Mouse (Mus musculus): Measurements from ENCODE around the gene Tmem121.

The Tmem121 gene

DNA sequence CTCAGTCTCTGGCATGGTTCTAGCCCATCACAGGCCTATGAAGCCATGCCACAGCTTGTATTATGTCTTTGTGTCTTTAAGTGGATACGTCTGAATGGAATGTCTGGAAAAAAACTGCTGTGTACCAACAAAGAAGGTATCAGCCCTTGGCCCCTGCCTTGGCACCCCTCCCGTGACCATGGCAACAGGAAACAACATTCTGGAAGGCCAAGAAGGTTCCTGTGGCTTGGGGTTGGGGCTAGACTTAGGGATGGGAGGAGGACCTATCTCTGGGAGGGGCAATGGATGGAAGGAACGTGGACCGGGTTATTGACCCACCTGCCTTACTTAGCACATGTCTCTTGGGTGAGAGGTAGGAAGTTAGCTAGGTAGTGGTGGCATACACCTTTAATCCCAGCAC is 36.4 kb upstream of the Tmem121 start:
- DNase-seq (ENCODE audit: low spot score in 2 of 2) = no peak

- no peak for DNase-seq (ENCODE audit: low spot score in 2 of 2)
Observed at GRCm38 (mm10) chr12:113149896-113150295, 35.8 kb upstream of the Tmem121 start.

GRCm38 (mm10) chr12:113150591-113150990 is 35.1 kb upstream of the Tmem121 start:
- DNase-seq (ENCODE audit: low spot score in 2 of 2) = no peak

DNA sequence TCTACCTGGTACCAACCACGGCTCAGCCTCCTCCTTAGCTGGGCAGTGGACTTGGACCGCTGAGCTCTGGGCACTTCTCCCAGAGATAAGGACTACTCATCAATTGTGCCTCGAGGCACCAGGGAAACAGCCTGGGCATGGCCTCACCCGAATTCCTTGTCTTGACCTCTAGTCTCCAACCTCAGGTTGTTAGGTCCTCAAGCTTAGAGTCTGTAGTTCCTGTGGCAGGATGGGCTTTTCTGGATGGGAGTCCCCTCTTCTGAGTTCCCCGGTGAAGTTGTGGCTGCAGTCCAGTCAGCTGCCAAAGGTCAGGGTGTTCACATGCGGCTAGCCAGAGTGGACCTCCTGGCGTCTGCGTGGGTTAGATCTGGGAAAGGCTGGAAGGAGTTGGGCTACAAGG is 34.7 kb upstream of the Tmem121 start:
- no peak for DNase-seq (ENCODE audit: low spot score in 2 of 2)

DNA sequence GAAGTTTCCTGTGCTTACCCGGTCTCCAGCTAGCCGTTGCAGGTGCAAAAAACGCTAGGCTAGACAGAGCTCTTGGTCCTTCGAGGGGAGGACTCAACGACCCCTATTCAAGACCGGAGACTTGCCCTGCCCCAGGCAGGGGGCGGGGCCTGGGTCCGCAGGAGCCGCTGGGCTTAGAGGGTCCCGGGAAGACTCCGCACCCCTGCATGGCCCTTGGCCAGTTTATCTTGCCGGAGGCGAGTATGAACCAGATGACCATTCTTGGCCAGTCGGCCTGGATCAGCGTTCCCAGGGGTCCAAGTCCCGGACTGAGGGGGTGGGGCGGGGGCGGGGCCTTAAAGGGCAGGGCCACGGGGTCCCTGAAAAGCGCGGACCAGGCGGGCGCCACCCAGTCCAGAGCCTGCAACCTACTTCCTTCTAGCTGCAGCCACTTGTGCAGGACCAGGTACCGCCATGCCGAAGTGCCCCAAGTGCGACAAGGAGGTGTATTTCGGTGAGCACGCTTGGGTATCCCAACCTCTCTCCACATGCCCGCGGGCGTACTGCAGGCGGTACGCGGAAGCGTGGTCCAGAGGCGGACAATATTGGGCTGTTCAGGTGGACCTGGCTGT is 34.0 kb upstream of the Tmem121 start:
- no peak for DNase-seq (ENCODE audit: low spot score in 2 of 2)

DNA sequence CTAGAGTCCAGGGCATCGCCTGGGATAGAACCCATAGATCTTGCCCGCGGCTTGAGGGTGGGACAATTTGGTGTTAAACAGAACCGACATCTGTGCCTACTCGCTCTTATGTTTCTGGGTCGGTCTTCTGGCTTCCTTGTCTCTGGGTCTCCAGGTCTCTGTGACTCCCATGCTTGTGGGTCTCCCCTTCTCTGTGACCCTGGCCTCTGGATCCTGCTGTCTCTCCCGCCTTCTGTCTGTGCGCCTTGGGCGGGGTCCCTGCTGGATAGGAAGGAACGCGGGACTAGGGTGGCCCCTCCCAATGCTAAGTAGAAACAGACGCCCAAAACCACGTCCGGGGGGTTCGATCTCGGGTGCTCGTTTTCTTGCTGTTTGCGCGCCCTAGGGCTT is 33.5 kb upstream of the Tmem121 start:
- DNase-seq (ENCODE audit: low spot score in 2 of 2) = no peak

GRCm38 (mm10) chr12:113152991-113153525 is 32.7 kb upstream of the Tmem121 start:
- DNase-seq (ENCODE audit: low spot score in 2 of 2) = no peak

GRCm38 (mm10) chr12:113153971-113154370 is 31.8 kb upstream of the Tmem121 start:
- DNase-seq (ENCODE audit: low spot score in 2 of 2) = no peak

GRCm38 (mm10) chr12:113154747-113155075 is 31.0 kb upstream of the Tmem121 start:
- DNase-seq (ENCODE audit: low spot score in 2 of 2) = no peak

DNA sequence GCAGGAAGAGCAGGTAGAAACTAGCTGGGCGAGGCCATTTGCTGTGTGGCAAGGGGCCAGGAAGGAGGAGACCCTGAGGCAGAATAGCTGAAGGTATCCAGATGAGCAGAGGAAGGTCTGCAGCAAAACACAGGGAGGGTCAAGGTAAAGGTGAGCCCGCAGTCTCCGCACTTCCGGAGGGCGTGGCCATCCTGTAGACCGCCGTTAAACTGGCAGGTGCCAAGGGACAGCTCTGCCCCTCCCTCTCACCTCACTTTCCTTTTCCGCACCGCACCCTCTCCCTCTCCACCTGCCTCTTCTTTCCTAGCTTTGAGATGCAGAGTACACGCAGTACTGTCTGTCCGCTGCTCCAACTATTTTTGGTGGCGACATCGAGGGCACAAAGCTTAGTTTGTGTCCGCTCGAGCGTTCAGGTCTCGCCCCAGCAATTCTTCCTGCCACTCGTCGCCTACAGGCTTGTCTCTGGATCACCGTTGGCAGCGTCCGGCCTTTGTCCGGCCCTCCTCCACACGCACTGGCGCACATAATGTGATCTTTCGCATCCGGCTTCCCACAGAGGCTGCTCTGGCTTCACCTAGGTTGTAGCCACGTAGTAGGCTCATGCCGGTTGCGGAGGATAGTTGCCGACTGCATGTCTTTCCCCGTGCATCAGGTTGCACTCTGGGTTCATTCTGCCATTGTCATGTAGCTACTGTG is 30.5 kb upstream of the Tmem121 start:
- no peak for DNase-seq (ENCODE audit: low spot score in 2 of 2)

DNA sequence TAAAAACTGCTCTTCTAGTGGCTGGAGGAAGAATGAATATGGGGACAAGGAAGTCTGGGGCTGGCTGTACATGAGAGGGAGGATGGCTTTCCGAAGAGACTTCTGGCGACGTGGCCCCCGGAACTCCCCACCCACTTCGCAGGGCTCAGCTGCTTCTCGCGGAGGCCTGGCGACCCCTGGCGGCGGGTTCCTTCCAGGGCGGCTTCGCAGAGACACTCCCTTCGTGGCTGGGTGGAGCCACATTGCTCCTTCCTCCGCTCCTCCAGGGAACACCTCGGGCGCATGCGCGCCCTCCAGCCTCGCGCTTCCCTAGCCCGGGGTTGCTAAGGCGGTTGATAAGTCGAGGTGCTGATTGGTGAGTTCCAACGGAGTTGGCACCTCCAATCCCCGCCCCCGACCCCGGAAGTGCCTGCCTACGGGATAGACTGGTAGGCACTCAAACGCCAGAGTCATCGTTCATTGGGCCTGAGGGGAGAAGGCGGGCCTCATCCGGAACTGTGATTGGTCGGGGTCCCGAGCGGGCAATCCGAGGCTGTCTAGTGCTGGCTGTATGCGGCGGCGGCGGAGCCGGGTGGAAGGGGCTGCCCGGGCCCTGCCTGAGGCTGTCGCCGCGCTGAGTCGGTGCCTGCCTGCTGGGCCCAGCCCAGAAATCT is 29.7 kb upstream of the Tmem121 start, which contains the start of gene Tedc1:
Gene Tedc1, plus strand, starts transcription at position 535 of the 653 bp plus-strand sequence.
- DNase-seq (ENCODE audit: low spot score in 2 of 2) = peak; percentile 99

DNA sequence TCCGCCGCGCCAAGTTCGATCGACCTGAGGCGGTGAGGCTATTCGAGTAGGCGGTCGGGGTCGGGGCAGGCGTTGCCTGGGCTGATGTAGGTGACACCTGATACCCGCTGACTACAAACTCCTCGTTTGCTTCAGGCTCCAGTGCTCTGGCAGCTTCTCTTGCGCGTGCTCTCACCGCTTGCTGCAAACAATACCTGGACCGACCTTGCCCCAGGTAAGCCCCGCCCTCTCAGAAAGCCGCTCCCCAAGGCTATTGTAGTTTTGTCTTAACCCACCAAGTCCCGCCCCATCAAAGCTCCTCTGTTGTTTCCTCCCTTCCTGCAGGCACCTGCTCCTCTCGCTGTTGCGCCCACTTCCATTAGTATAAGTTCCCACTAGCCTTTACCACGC is 29.2 kb upstream of the Tmem121 start:
- DNase-seq (ENCODE audit: low spot score in 2 of 2) = no peak

GRCm38 (mm10) chr12:113157002-113157401 is 28.7 kb upstream of the Tmem121 start:
- no peak for DNase-seq (ENCODE audit: low spot score in 2 of 2)

DNA sequence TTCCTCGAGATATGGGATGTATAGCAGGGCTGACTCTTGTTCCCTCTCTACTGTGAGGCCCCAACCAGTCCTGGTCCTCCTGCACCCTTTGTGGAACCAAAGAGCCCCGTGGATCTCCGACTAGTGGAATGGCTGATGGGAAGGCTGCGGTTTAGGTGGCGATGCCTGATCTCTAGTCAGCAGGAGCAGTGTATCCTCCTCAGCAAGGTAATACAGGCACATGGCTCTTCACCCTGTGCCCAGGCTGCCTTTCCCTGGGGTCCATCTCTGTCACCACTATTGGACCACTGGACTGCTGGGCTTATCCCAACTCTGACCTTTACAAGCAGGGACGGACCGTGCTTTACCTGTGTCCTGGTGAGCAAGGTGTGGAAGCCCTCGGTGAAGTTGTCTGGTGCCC is 28.2 kb upstream of the Tmem121 start:
- no peak for DNase-seq (ENCODE audit: low spot score in 2 of 2)

- DNase-seq (ENCODE audit: low spot score in 2 of 2) = no peak
Observed at GRCm38 (mm10) chr12:113157971-113158370, 27.8 kb upstream of the Tmem121 start.

DNA sequence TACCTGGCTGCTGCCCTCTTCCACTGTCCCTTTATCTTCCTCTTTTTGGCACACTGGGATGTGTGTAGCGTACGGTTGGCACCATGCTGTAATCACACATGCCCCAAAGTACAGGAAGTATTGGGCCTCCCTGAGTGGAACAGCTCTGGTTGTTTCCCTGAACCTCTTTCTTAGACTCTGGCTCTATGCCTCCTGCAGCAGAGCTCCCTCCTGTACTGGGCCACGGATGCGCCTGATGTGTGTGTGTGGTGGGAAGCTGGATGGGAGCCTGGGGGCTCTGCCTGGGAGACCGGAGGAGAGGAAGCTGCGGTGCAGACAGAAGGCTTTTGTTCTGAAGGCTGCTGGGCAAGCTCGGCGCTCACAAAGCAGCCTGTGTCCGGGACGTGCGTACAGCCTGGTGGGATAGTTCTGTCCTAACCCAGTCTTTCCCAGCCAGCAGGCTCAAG is 22.1 kb upstream of the Tmem121 start:
- no peak for DNase-seq (ENCODE audit: low spot score in 2 of 2)

GRCm38 (mm10) chr12:113168031-113168536 is 17.6 kb upstream of the Tmem121 start:
- DNase-seq (ENCODE audit: low spot score in 2 of 2) = no peak

DNA sequence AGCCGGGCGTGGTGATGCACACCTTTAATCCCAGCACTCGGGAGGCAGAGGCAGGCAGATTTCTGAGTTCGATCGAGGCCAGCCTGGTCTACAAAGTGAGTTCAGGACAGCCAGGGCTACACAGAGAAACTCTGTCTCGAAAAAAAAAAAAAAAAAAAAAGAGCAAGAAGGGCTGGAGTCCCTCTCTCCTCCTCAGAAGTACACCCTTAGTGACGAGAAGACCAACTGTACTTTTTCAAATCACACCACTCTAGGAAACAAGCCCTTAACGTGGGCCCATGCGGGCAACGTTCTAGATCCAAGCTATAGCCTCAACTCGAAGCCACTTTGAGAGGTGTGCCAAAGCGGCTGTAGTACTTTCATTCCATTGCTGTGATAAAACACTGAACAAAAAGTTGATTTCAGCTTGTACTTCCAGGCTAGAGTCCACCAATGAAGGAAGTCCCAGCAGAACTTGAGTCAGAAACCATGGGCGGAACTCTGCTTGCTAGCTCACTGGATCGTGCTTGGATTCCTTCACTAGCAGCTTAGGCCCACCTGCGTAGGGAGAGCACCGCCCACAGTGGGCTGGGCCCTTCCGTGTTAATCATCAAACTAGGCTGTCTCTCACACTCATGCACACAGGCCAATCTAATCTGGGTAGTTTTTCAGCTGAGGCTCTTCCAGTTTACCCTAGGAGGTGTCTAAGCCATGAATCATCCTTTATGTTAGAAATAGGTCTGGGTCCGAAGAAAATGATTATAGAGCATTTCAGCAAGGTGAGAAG is 8.6 kb upstream of the Tmem121 start:
- no peak for DNase-seq (ENCODE audit: low spot score in 2 of 2)

DNA sequence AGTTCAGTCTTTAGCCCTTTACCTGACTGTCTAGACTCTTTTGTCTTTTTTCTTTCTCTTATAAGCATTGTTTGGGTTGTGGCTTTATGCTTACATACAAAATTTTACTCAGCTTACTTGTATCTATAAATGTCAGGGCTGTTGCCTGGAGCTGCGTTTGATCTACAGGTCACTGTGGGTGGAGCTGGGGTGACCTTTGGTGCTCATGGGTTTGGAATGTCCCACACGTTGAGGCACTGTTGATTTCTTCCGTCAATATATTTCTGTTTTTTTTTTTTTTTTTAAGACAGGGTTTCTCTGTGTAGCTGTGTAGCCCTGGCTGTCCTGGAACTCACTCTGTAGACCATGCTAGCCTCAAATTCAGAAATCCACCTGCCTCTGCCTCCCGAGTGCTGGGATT is 4.7 kb upstream of the Tmem121 start:
- no peak for DNase-seq (ENCODE audit: low spot score in 2 of 2)

DNA sequence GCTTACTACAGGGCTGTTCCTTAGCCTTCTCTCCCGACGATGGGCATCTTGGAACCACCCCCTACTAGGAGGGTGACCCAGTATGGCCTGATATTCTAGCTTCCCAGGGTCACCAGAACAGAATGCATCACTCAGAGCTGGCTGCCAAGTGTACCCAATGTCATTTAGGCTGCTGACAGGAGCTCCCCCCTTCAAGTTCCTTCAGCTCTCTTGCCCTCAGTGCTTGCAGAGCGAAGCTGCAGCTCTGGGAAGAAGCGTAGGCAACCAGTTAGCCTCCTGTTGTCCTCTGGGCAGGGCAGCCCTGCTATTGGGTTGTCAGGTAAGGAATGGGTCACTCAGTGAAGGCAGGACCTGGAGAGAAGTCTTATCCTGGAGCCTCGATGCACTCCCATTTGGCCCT is 785 bp upstream of the Tmem121 start:
- no peak for DNase-seq (ENCODE audit: low spot score in 2 of 2)

DNA sequence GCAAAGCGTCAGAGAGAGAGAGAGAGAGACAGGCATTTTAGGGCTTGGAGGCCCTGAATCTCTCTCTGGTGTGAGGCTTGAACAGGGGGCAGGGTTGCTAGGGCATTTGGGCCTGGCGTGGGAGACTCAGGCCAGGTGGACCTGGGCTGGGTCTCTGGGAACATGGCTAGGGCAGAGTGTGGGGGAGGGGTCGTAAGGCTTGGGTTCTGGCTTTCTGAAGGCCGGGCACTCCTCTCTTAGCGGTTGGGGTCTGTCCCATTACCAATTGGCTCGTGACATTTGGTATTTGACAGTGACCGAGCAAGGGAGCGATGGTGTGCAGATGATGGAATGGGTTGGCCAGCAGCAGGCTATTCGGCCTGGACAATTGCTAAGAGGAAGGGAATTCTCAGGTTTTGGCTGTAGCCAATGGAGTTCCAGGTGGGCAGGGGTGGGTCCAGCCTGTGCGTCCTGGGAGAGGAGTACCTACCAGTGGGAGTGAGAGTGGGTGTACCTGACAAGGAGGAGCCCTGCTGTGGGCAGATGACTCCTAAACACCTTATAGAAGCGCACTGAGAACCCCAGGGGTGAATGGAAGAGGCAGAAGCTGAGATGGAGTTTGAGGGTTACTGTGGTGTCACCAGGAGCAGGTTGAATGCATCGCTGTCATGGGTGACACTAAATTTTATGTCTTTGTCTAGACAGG is 738 bp downstream of the Tmem121 start:
- no peak for DNase-seq (ENCODE audit: low spot score in 2 of 2)

GRCm38 (mm10) chr12:113187011-113187375 is 1.3 kb downstream of the Tmem121 start:
- DNase-seq (ENCODE audit: low spot score in 2 of 2) = no peak

Data from frontal cortex, postnatal 25 days (tissue).